Mouse (Mus musculus): ENCODE results near the gene Npc1l1. TPM values are rescaled to one million over a fixed set of nuclear protein-coding genes. Genes with fewer than 3 reads are reported as not detected.

Gene Npc1l1
- total RNA-seq, 2 experiments from 2014 or later: 0.28 to 0.30 TPM

DNA sequence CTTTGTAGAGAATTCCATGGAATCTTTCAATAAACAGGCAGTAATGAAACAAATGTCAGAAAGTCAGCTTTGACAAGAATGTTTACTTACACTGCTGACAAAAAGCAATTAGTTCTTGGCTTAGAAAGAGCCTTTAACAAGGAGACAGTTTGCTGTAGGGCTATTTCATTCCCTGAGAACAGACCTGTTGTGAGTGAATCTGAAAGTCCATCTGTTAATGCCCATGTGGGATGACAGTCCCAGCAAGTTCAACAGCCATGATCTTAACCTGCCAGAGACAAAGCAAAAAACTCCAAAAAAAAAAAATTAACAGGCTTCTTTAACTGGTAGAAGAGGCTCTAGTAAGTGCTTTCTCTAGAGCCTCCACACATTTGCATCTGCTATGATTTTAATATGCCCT is 68.4 kb downstream of the Npc1l1 start:
- no peak for DNase-seq

Other genes with a start within 250 kb of the Npc1l1 start
- 1,000 to 10,000 TPM; 1,105 to 1,153 TPM for gene Camk2b, start 163.8 kb downstream of the Npc1l1 start, total RNA-seq (2021)
- under 1 TPM in 1 of 2 experiments, not detected in 1; 0.50 TPM for gene A730071L15Rik, start 30.1 kb downstream of the Npc1l1 start, total RNA-seq (2021)
- gene Nudcd3, start 29.7 kb downstream of the Npc1l1 start, total RNA-seq (2021): 100 to 1,000 TPM; 108 to 114 TPM
- gene Ddx56, start 37.6 kb upstream of the Npc1l1 start, total RNA-seq (2021): 10 to 100 TPM; 43.1 to 44.5 TPM
- 100 to 1,000 TPM; 107 TPM for gene Tmed4, start 44.7 kb upstream of the Npc1l1 start, total RNA-seq (2021)
- 100 to 1,000 TPM; 218 to 220 TPM for gene Ogdh, start 61.5 kb upstream of the Npc1l1 start, total RNA-seq (2021)
- 100 to 1,000 TPM; 152 to 170 TPM for gene Zmiz2, start 158.9 kb upstream of the Npc1l1 start, total RNA-seq (2021)
- gene Ppia, start 185.3 kb upstream of the Npc1l1 start, total RNA-seq (2021): 1,000 to 10,000 TPM; 1,662 to 1,810 TPM
- 10 to 100 TPM; 41.8 to 42.6 TPM for gene H2afv, start 214.3 kb upstream of the Npc1l1 start, total RNA-seq (2021)
- 100 to 1,000 TPM; 255 to 257 TPM for gene Purb, start 245.8 kb upstream of the Npc1l1 start, total RNA-seq (2021)

All from layer of hippocampus, postnatal 36 days (tissue).